Mouse (Mus musculus) heart, embryonic 14.5 days (tissue): ENCODE results near the gene Trappc13. TPM values are rescaled to one million over a fixed set of nuclear protein-coding genes. Genes with fewer than 3 reads are reported as not detected.

Source experiments
- ATAC-seq: fragments of 200-750 bp; cut with Nextera tagmentation; 2 replicates; pipeline ENCODE4 v1.8.0; 2017; ENCODE audit warnings: low read depth, moderate TSS enrichment; ENCODE audit not compliant: insufficient number of reproducible peaks, insufficient read depth, low FRiP score
- H3K27ac ChIP-seq, 2 experiments: fragments of 200-500 bp in 1 of 2; fragments of 300-500 bp in 1 of 2; sonication (generic) in 1 of 2; replicated peaks in 1 of 2; 2 replicates each; pipeline ENCODE4 v1.5.1; 2012 to 2014; ENCODE audit warnings: low read depth in 2 of 2, low read length in 2 of 2, control low read depth in 1 of 2, mild to moderate bottlenecking in 1 of 2, mixed read lengths in 1 of 2; ENCODE audit not compliant: control insufficient read depth in 1 of 2, insufficient read depth in 1 of 2
- H3K27me3 ChIP-seq: fragments of 300-500 bp; sonication (generic); 2 replicates; pipeline ENCODE4 v1.6.1; 2014; ENCODE audit warnings: mild to moderate bottlenecking, low read length, control low read depth; ENCODE audit not compliant: control insufficient read depth, insufficient read depth
- H3K36me3 ChIP-seq: fragments of 300-500 bp; sonication (generic); 2 replicates; pipeline ENCODE4 v1.6.1; 2014; ENCODE audit warnings: mild to moderate bottlenecking, control low read depth, low read length, mixed read lengths; ENCODE audit not compliant: control insufficient read depth, insufficient read depth
- H3K4me1 ChIP-seq, 2 experiments: fragments of 200-500 bp in 1 of 2; fragments of 300-500 bp in 1 of 2; sonication (generic) in 1 of 2; 2 replicates each; pipeline ENCODE4 v1.6.1; 2012 to 2014; ENCODE audit warnings: low read length in 2 of 2, control low read depth in 1 of 2, mixed read lengths in 1 of 2; ENCODE audit not compliant: control insufficient read depth in 2 of 2, insufficient read depth in 2 of 2
- H3K4me2 ChIP-seq: fragments of 300-500 bp; sonication (generic); 2 replicates; pipeline ENCODE4 v1.6.1; 2014; ENCODE audit warnings: mild to moderate bottlenecking, low read length
- H3K4me3 ChIP-seq, 2 experiments: fragments of 200-500 bp in 1 of 2; fragments of 300-500 bp in 1 of 2; sonication (generic) in 1 of 2; 2 replicates each; pipeline ENCODE4 v1.5.1; 2012 to 2014; ENCODE audit warnings: low read length in 2 of 2, mild to moderate bottlenecking in 2 of 2, control low read depth in 1 of 2, low read depth in 1 of 2, moderate library complexity in 1 of 2; ENCODE audit not compliant: control insufficient read depth in 1 of 2, insufficient read depth in 1 of 2
- H3K9ac ChIP-seq: fragments of 300-500 bp; sonication (generic); 2 replicates; pipeline ENCODE4 v1.6.1; 2014; ENCODE audit warnings: mild to moderate bottlenecking, low read length
- H3K9me3 ChIP-seq: fragments of 300-500 bp; sonication (generic); 2 replicates; pipeline ENCODE4 v1.6.1; 2016; ENCODE audit warnings: low read length, control low read depth; ENCODE audit not compliant: control insufficient read depth
- WGBS: fragments of 180-500 bp; shearing (Covaris S2); extraction: QIAGEN DNeasy Blood & Tissue Kit; methylation state at CpG from one replicate; pipeline ENCODE4 v1.1.7; 2014; 5-methylcytosine and 5-hydroxymethylcytosine counted together
- polyA plus RNA-seq: library from polyadenylated mRNA; unstranded; fragments of >200 nt; fragmentation: Nextera tagmentation; extraction: Ambion mirVana; gene quantifications from 2 replicates; pipeline ENCODE4 v1.2.1, GENCODE M21; 2014

Gene Trappc13
- polyA plus RNA-seq, 1 experiment from 2014 or later = 51.3 TPM

DNA sequence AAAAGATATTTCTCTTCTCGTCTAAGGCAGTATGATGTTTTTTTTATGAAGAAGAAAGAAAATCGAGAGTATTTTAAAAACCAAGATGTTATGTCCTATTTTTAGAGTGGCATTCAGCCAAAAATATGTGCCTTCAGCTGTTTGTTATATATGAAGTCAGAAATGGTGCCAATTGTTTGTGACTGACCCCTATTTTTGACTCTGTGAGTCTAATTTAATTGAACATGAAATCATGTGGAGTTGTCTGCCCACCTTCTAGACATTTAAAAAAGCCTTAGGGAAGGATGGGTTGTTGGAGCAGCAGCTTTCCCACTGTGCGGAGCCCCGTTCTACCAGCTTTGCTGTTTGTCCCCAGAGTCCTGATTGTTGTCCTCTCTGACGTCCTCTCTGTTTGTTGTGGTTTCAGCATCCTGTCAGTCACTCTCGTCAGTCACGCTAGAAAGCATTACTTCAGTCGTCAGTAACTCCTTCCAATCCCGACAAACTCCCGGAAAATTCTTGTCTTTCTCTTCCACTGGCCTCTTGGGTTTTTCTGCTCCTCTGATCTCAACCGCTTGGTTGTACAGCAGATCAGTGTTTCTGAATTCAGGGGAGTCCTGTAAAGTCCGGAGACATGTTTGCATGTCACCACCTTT lies 65.9 kb downstream of the Trappc13 start:
- Histone ChIP-seq H3K4me2 (peak overlapping the region; percentile 21), H3K4me3 (no peak overlapping the region), H3K27me3 (0 out of 2 replicates have a peak, but pooled peaks cover 4% of the 10 kb centered on the region), H3K27ac (no peak overlapping the region), H3K36me3 (no peaks in the 10 kb centered on the region), H3K9me3 (no peaks in the 10 kb centered on the region), H3K9ac (peak overlapping the region; percentile 21; the same call in 1 of the 2 replicates), H3K4me1 (peaks cover 2 to 4% of the 10 kb centered on the region in 2 experiments; a peak in 2 of 4 replicates)
- 34% methylated on average over 12 of the region's 12 CpGs for WGBS
- no peak for ATAC-seq

DNA sequence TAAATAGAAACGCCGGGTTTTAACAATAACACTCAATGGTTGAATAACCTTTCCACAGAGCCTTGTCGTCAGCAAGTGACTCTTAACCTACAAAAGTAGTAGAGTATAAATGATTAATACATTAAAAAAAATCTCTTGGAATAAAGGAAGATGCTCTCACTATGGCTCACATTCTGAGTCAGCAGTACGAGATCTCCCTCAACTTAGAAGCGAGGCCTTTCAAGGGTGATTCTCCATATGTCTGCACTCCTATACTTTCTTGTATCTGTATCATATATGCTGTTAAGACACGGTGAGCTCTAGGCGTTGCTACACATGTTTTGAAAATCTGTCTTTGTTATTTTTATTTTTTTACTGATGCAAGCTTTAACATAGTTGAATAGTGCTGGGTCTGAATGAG lies 67.7 kb downstream of the Trappc13 start:
- peak overlapping the region; percentile 74; the same call in 1 of the 2 replicates for H3K9ac ChIP-seq
- H3K27me3 ChIP-seq = 0 out of 2 replicates have a peak, but pooled peaks cover 4% of the 10 kb centered on the region
- 56% methylated on average over 7 of the region's 7 CpGs for whole genome bisulfite sequencing
- no peak overlapping the region for H3K27ac ChIP-seq
- peaks cover 2 to 4% of the 10 kb centered on the region in 2 experiments; a peak in 2 of 4 replicates for H3K4me1 ChIP-seq
- H3K9me3 ChIP-seq = no peaks in the 10 kb centered on the region
- ATAC-seq = no peak
- no peaks in the 10 kb centered on the region for H3K36me3 ChIP-seq
- H3K4me3 ChIP-seq = peak overlapping the region in 1 of 2 experiments; percentile 76; a peak in 3 of 4 replicates
- peak overlapping the region; percentile 86 for H3K4me2 ChIP-seq

DNA sequence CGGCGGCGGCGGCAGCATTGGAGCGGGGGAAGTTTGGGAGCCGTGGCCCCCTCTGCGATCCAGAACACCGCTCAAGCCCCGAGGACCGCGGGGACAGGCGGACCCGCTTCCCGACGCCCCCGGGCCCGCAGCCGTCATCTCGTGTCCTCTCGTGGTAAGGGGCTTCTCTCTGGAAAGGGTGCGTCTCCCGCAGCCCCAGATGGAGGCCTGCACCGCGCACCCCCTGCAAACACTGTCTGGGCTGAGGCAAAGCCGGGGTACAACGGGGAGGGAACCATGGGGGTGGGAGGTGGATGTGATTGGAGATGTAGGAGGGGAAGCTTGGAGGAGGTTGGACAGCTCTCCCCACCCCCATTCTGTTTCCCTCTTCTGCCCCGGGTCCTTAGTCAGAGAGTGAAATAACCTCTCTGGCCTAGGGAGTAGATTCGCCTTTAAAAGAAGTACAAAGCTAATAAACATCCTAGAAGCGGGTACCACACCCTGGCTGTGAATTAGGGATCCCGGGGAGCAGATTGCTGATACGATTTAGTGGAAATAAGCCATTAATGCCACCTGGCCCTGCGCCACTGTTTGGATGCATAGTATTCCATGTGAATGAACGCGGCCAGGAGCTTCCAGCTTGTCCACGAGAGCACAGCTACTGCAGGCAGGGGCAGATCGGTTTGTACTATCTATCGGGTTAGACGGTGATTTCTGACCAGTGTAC lies 68.3 kb downstream of the Trappc13 start:
- Histone ChIP-seq H3K27ac (no peak overlapping the region; a peak in 1 of 4 replicates), H3K9me3 (no peaks in the 10 kb centered on the region), H3K36me3 (no peaks in the 10 kb centered on the region), H3K9ac (peak overlapping the region; percentile 74), H3K4me1 (peaks cover 2 to 4% of the 10 kb centered on the region in 2 experiments; a peak in 2 of 4 replicates), H3K4me3 (peak overlapping the region; percentile 68 to 76), H3K27me3 (0 out of 2 replicates have a peak, but pooled peaks cover 4% of the 10 kb centered on the region), H3K4me2 (peak overlapping the region; percentile 86)
- ATAC-seq = peak; percentile 45
- 2% methylated on average over 38 of the region's 38 CpGs for WGBS

DNA sequence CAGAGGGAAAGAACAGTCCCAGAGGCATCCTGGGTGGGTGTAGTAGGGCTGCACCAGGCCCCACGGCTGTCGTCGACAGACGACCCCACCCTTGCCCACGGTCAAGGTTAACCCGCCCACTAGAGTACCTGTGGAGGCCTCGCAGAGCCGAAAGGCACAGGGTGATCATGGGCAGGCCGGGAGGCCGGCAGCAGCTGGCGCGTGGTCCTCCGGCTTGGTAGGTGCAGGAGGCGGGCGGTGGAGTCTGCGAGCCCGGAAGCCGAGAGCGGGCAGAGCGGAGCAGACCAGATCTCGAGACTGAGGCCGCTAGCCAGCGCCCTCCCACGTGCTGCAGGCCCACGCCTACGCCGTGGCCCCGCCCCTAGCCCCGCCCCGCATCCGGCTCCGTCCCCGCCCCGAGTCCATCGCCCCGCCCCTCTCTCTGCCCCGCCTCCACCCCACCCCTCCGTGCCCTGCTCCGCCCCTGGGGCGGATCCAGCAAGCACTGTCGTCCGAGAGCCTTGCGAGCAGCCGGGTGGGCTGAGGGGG lies 68.9 kb downstream of the Trappc13 start, which contains the start of the genes Nln and Sgtb:
Gene Nln (minus strand): TSS at position 327 of the 528 bp plus-strand sequence.
Gene Sgtb (plus strand): TSS at position 454 of the 528 bp plus-strand sequence.
- Histone ChIP-seq H3K27ac (peak within 1 kb of the TSS; percentile 42 to 63; a peak in 3 of 4 replicates), H3K4me1 (peaks cover 2 to 4% of the 10 kb centered on the region in 2 experiments; a peak in 2 of 4 replicates), H3K27me3 (0 out of 2 replicates have a peak, but pooled peaks cover 4% of the 10 kb centered on the region), H3K4me3 (peak within 1 kb of the TSS; percentile 75 to 76), H3K9ac (peak within 1 kb of the TSS; percentile 76), H3K4me2 (peak within 1 kb of the TSS; percentile 86), H3K9me3 (no peaks in the 10 kb centered on the region), H3K36me3 (no peaks in the 10 kb centered on the region)
- ATAC-seq = peak; percentile 98
- under 1% methylated on average over 40 of the region's 44 CpGs for WGBS

DNA sequence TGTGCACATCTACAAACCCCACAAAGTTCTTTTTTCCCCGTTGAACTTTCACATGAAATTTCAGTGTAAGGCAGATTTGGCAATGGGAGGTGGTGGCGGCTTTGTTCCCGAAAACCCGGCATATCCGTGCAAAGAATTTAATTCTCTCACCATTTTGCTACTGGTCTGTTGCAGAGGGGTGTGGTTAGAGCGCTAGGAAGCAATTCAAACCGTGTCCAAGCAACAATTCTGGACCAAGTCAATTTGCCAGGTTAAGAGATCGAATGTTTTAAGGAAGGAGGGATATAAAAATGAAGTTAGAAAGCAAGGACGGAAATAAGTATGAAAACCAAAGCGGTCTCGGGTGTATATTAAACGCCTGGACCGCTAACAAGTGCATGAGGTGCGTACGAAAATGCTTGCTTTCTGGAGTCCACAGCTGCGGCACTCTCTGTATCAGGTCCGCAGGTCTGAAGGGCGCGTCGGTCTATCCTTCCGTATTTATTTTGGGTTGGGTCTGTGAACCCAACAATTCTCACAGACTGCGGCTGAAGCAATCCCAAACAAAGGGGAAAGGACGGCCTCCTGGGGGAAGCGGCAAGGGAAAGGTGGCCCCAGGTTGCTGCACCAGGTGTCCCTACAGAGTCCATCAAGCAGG lies 69.5 kb downstream of the Trappc13 start:
- Histone ChIP-seq H3K36me3 (no peaks in the 10 kb centered on the region), H3K27ac (peak overlapping the region; percentile 42 to 63; a peak in 3 of 4 replicates), H3K4me1 (peaks cover 2 to 4% of the 10 kb centered on the region in 2 experiments; a peak in 2 of 4 replicates), H3K9me3 (peaks cover 6% of the 10 kb centered on the region; the same call in 1 of the 2 replicates), H3K4me2 (peak overlapping the region; percentile 86), H3K9ac (peak overlapping the region; percentile 76), H3K27me3 (0 out of 2 replicates have a peak, but pooled peaks cover 4% of the 10 kb centered on the region), H3K4me3 (peak overlapping the region; percentile 75 to 76)
- peak; percentile 2; the same call in 1 of the 2 replicates for ATAC-seq
- 1% methylated on average over 24 of the region's 24 CpGs for WGBS

GRCm38 (mm10) chr13:104101606-104102235 lies 76.5 kb downstream of the Trappc13 start:
- Histone ChIP-seq H3K4me3 (no peak overlapping the region), H3K9ac (no peak overlapping the region), H3K9me3 (peaks cover 7% of the 10 kb centered on the region; the same call in 1 of the 2 replicates), H3K27ac (no peak overlapping the region), H3K4me1 (peaks cover 4 to 12% of the 10 kb centered on the region in 2 experiments; a peak in 2 of 4 replicates), H3K36me3 (no peaks in the 10 kb centered on the region), H3K27me3 (no peaks in the 10 kb centered on the region), H3K4me2 (no peak overlapping the region)
- no peak for ATAC-seq
- WGBS = 82% methylated on average over 5 of the region's 5 CpGs
